ENCODE assay signal across 19 mouse cellular contexts in genomic region chr10:69451006-69451405, GRCm38 (mm10).
"Had no signal": no experiment of that assay in that cellular context is flagged by ENCODE, and none has a peak within 500 bp of the region (broad histone marks: within the 10 kb centered on the region; RNA-seq: fewer than 3 reads in every experiment).

No protein-coding gene starts in this region.

- H3K36me3 ChIP-seq: kidney, embryonic 15.5 days; limb, embryonic 12.5 days; limb, embryonic 15.5 days had no signal

- H3K27ac ChIP-seq: kidney, embryonic 15.5 days; limb, embryonic 12.5 days; limb, embryonic 15.5 days; liver, embryonic 14.5 days had no signal

- H3K4me2 ChIP-seq: kidney, embryonic 15.5 days; limb, embryonic 12.5 days; limb, embryonic 15.5 days; liver, embryonic 11.5 days; midbrain, embryonic 11.5 days had no signal

- DNase-seq: kidney, adult 18-20 months; kidney, postnatal 10 days; kidney, postnatal 36 days; layer of hippocampus, postnatal 36 days; left cerebral cortex, postnatal 4 days; liver, postnatal 0 days; midbrain, embryonic 14.5 days; thymus, adult 2 months; thymus, postnatal 14 days; thymus, postnatal 4 days had no signal

- H3K4me1 ChIP-seq: limb, embryonic 12.5 days; limb, embryonic 15.5 days; megakaryocyte, embryonic 14.5 days had no signal

- H3K27me3 ChIP-seq: kidney, embryonic 15.5 days; limb, embryonic 15.5 days; megakaryocyte, embryonic 14.5 days had no signal

- H3K9me3 ChIP-seq: kidney, embryonic 15.5 days; limb, embryonic 12.5 days; limb, embryonic 15.5 days; megakaryocyte, embryonic 14.5 days had no signal

- H3K9ac ChIP-seq: kidney, embryonic 15.5 days; limb, embryonic 12.5 days; limb, embryonic 15.5 days; liver, embryonic 14.5 days; liver, postnatal 0 days had no signal

- ATAC-seq: inflammation-experienced regulatory T-cells, adult 6 months; intestine, embryonic 16.5 days; liver, postnatal 0 days had no signal

- H3K4me3 ChIP-seq: kidney, embryonic 15.5 days; limb, embryonic 12.5 days; limb, embryonic 15.5 days; megakaryocyte, embryonic 14.5 days had no signal
